Mouse (Mus musculus) lung, postnatal 0 days (tissue): ENCODE measurements at regions not wholly inside any gene's neighbourhood (a gene's known extent, or its start where the extent isn't known, plus 50 kb on each side); places are given as distances from the start of the nearest gene placed in this dataset.

Source experiments
- ATAC-seq: fragments of 200-750 bp; cut with Nextera tagmentation; 2 replicates; pipeline ENCODE4 v1.8.0; 2017; ENCODE audit warnings: moderate library complexity
- DNase-seq: peaks from one replicate; pipeline ENCODE4 v3.0.0-alpha.2; 2016; ENCODE audit warnings: low spot score
- H3K27ac ChIP-seq: fragments of 300-500 bp; sonication (generic); 2 replicates; pipeline ENCODE4 v1.5.1; 2014; ENCODE audit warnings: antibody characterized with exemption, mild to moderate bottlenecking, low read length, mixed read lengths
- H3K27me3 ChIP-seq: fragments of 300-500 bp; sonication (generic); replicated peaks from 2 replicates; pipeline ENCODE4 v1.6.1; 2014; ENCODE audit warnings: low read length, mixed read lengths; ENCODE audit not compliant: insufficient read depth
- H3K36me3 ChIP-seq: fragments of 300-500 bp; sonication (generic); 2 replicates; pipeline ENCODE4 v1.6.1; 2014; ENCODE audit warnings: low read length, mixed read lengths; ENCODE audit not compliant: insufficient read depth
- H3K4me1 ChIP-seq: fragments of 300-500 bp; sonication (generic); 2 replicates; pipeline ENCODE4 v1.6.1; 2014; ENCODE audit warnings: antibody characterized with exemption, low read depth, low read length, mixed read lengths; ENCODE audit not compliant: insufficient read depth
- H3K4me2 ChIP-seq: fragments of 300-500 bp; sonication (generic); replicated peaks from 2 replicates; pipeline ENCODE4 v1.6.1; 2014; ENCODE audit warnings: low read depth, mild to moderate bottlenecking, low read length, moderate library complexity, mixed read lengths
- H3K4me3 ChIP-seq: fragments of 300-500 bp; sonication (generic); 2 replicates; pipeline ENCODE4 v1.5.1; 2014; ENCODE audit warnings: low read depth, low read length
- H3K9ac ChIP-seq: fragments of 300-500 bp; sonication (generic); replicated peaks from 2 replicates; pipeline ENCODE4 v1.6.1; 2014; ENCODE audit warnings: low read depth, mild to moderate bottlenecking
- H3K9me3 ChIP-seq: fragments of 300-500 bp; sonication (generic); 2 replicates; pipeline ENCODE4 v1.6.1; 2016; ENCODE audit warnings: low read length, mixed read lengths
- CTCF ChIP-seq: IDR thresholded peaks from 2 replicates; pipeline ENCODE4 v1.5.1; 2016; ENCODE audit warnings: antibody characterized with exemption, mild to moderate bottlenecking
- EP300 ChIP-seq: IDR thresholded peaks from 2 replicates; pipeline ENCODE4 v1.6.1; 2016; ENCODE audit warnings: antibody characterized with exemption, mild to moderate bottlenecking, control low read depth
- WGBS: fragments of 180-500 bp; shearing (Covaris S2); extraction: QIAGEN DNeasy Blood & Tissue Kit; methylation state at CpG from one replicate; pipeline ENCODE4 v1.1.7; 2014; 5-methylcytosine and 5-hydroxymethylcytosine counted together

- TF ChIP-seq CTCF (no peak), EP300 (no peak)
- DNase-seq = no peak
- Histone ChIP-seq H3K27ac (no peak overlapping the region), H3K4me1 (no peaks in the 10 kb centered on the region), H3K4me2 (no peak overlapping the region), H3K9me3 (no peaks in the 10 kb centered on the region), H3K4me3 (no peak overlapping the region), H3K27me3 (no peaks in the 10 kb centered on the region), H3K36me3 (no peaks in the 10 kb centered on the region), H3K9ac (no peak overlapping the region)
- ATAC-seq = no peak
- 65% methylated on average over 5 of the region's 5 CpGs for WGBS
Observed at GRCm38 (mm10) chr16:77328049-77328448, 273.8 kb downstream of the Gm11146 start.

GRCm38 (mm10) chr16:77322338-77322737 lies 279.6 kb downstream of the Gm11146 start:
- H3K4me2 ChIP-seq = no peak overlapping the region
- no peaks in the 10 kb centered on the region for H3K4me1 ChIP-seq
- no peaks in the 10 kb centered on the region for H3K9me3 ChIP-seq
- H3K36me3 ChIP-seq = no peaks in the 10 kb centered on the region
- no peak for ATAC-seq
- H3K4me3 ChIP-seq = no peak overlapping the region
- WGBS = 51% methylated on average over 5 of the region's 5 CpGs
- H3K27ac ChIP-seq = no peak overlapping the region
- H3K9ac ChIP-seq = no peak overlapping the region
- DNase-seq = no peak
- TF ChIP-seq EP300 = no peak
- TF ChIP-seq CTCF = no peak
- H3K27me3 ChIP-seq = no peaks in the 10 kb centered on the region

GRCm38 (mm10) chr16:77318150-77318549 lies 283.7 kb downstream of the Gm11146 start:
- Histone ChIP-seq H3K9ac (no peak overlapping the region), H3K36me3 (no peaks in the 10 kb centered on the region), H3K4me3 (no peak overlapping the region), H3K4me1 (no peaks in the 10 kb centered on the region), H3K27ac (no peak overlapping the region), H3K9me3 (no peaks in the 10 kb centered on the region), H3K27me3 (no peaks in the 10 kb centered on the region), H3K4me2 (no peak overlapping the region)
- ATAC-seq (no peak), DNase-seq (no peak)
- TF ChIP-seq EP300 (no peak), CTCF (no peak)
- 91% methylated on average over 1 of the region's 1 CpGs for WGBS

GRCm38 (mm10) chr16:77315354-77315753 lies 286.5 kb downstream of the Gm11146 start:
- H3K9ac ChIP-seq = no peak overlapping the region
- WGBS = 48% methylated on average over 1 of the region's 1 CpGs
- H3K4me1 ChIP-seq = no peaks in the 10 kb centered on the region
- no peaks in the 10 kb centered on the region for H3K27me3 ChIP-seq
- no peak overlapping the region for H3K4me3 ChIP-seq
- H3K4me2 ChIP-seq = no peak overlapping the region
- ATAC-seq (no peak), DNase-seq (no peak)
- no peaks in the 10 kb centered on the region for H3K36me3 ChIP-seq
- H3K27ac ChIP-seq = no peak overlapping the region
- H3K9me3 ChIP-seq = no peaks in the 10 kb centered on the region
- no peak for TF ChIP-seq EP300
- no peak for TF ChIP-seq CTCF

GRCm38 (mm10) chr16:77313195-77313594 lies 288.7 kb downstream of the Gm11146 start:
- DNase-seq (no peak), ATAC-seq (no peak)
- H3K4me1 ChIP-seq = no peaks in the 10 kb centered on the region
- no peak overlapping the region for H3K4me3 ChIP-seq
- no peak overlapping the region for H3K9ac ChIP-seq
- no peaks in the 10 kb centered on the region for H3K36me3 ChIP-seq
- H3K4me2 ChIP-seq = no peak overlapping the region
- H3K27me3 ChIP-seq = no peaks in the 10 kb centered on the region
- TF ChIP-seq EP300 (no peak), CTCF (no peak)
- no peak overlapping the region for H3K27ac ChIP-seq
- no peaks in the 10 kb centered on the region for H3K9me3 ChIP-seq

- no peak for TF ChIP-seq EP300
- no peak for TF ChIP-seq CTCF
- no peaks in the 10 kb centered on the region for H3K9me3 ChIP-seq
- H3K4me1 ChIP-seq = no peaks in the 10 kb centered on the region
- DNase-seq (no peak), ATAC-seq (no peak)
- H3K4me2 ChIP-seq = no peak overlapping the region
- no peaks in the 10 kb centered on the region for H3K36me3 ChIP-seq
- WGBS = 81% methylated on average over 6 of the region's 6 CpGs
- H3K27me3 ChIP-seq = no peaks in the 10 kb centered on the region
- no peak overlapping the region for H3K27ac ChIP-seq
- no peak overlapping the region for H3K9ac ChIP-seq
- no peak overlapping the region for H3K4me3 ChIP-seq
Observed at GRCm38 (mm10) chr16:77301270-77302171, 288.0 kb downstream of the Usp25 start.
